Mouse (Mus musculus): ENCODE data around the gene Shc2. TPM values are rescaled to one million over a fixed set of nuclear protein-coding genes. Genes with fewer than 3 reads are reported as not detected.

The Shc2 gene
- total and polyA plus RNA-seq, 3 experiments, result not detected

GRCm38 (mm10) chr10:79575754-79576153 lies 62.0 kb downstream of the Shc2 start:
- DNase-seq (ENCODE audit: low read depth, low spot score), result no peak
- H3K4me1 ChIP-seq (ENCODE audit: control insufficient read depth in 1 of 2, insufficient read depth in 2 of 2, low read length in 2 of 2), result no peaks in the 10 kb centered on the region

GRCm38 (mm10) chr10:79574796-79575195 lies 62.9 kb downstream of the Shc2 start:
- Histone ChIP-seq H3K9me3 (replicated peaks; ENCODE audit: insufficient read depth, low read length) (no peaks in the 10 kb centered on the region), H3K4me1 (ENCODE audit: control insufficient read depth in 1 of 2, insufficient read depth in 2 of 2, low read length in 2 of 2) (no peaks in the 10 kb centered on the region), H3K36me3 (ENCODE audit: control insufficient read depth in 1 of 2, insufficient read depth in 2 of 2, low read length in 2 of 2) (no peaks in the 10 kb centered on the region), H3K27ac (ENCODE audit: control insufficient read depth, low read depth, low read length) (no peak overlapping the region), H3K4me3 (ENCODE audit: control insufficient read depth in 1 of 2, insufficient read depth in 1 of 2, low read depth in 2 of 2, low read length in 2 of 2) (no peak overlapping the region), H3K9ac (ENCODE audit: control insufficient read depth, low read depth, low read length, poor library complexity, severe bottlenecking) (no peak overlapping the region), H3K79me2 (ENCODE audit: control insufficient read depth, insufficient read depth, low read length, poor library complexity) (no peaks in the 10 kb centered on the region), H3K27me3 (ENCODE audit: control insufficient read depth in 1 of 2, insufficient read depth in 2 of 2, low read length in 2 of 2) (peaks cover 0 to 2% of the 10 kb centered on the region in 2 experiments; a peak in 1 of 4 replicates)
- TF ChIP-seq ZMIZ1 (IDR thresholded peaks at IDR 0.05; ENCODE audit: low read depth, low read length), result no peak
- no peak for DNase-seq (ENCODE audit: low read depth, low spot score)

More at GRCm38 (mm10) chr10:79575754-79576153, 62.0 kb downstream of the Shc2 start:
- Histone ChIP-seq H3K4me3 (ENCODE audit: control insufficient read depth in 1 of 2, insufficient read depth in 1 of 2, low read depth in 2 of 2, low read length in 2 of 2) (no peak overlapping the region), H3K27ac (ENCODE audit: control insufficient read depth, low read depth, low read length) (no peak overlapping the region), H3K9me3 (replicated peaks; ENCODE audit: insufficient read depth, low read length) (no peaks in the 10 kb centered on the region), H3K79me2 (ENCODE audit: control insufficient read depth, insufficient read depth, low read length, poor library complexity) (no peaks in the 10 kb centered on the region), H3K9ac (ENCODE audit: control insufficient read depth, low read depth, low read length, poor library complexity, severe bottlenecking) (no peak overlapping the region), H3K27me3 (ENCODE audit: control insufficient read depth in 1 of 2, insufficient read depth in 2 of 2, low read length in 2 of 2) (peaks cover 0 to 2% of the 10 kb centered on the region in 2 experiments; a peak in 1 of 4 replicates), H3K36me3 (ENCODE audit: control insufficient read depth in 1 of 2, insufficient read depth in 2 of 2, low read length in 2 of 2) (no peaks in the 10 kb centered on the region)
- no peak for TF ChIP-seq KAT2A (conservative IDR thresholded peaks at IDR 0.05; ENCODE audit: low read depth, low read length)
- no peak for TF ChIP-seq E2F4 (IDR thresholded peaks at IDR 0.05; ENCODE audit: borderline replicate concordance, low read depth, low read length)
- TF ChIP-seq RCOR1 (IDR thresholded peaks at IDR 0.05; ENCODE audit: low read depth, low read length), result no peak
- no peak for TF ChIP-seq POLR2AphosphoS5 (IDR thresholded peaks at IDR 0.05; ENCODE audit: borderline replicate concordance, low read depth, low read length)
- no peak for TF ChIP-seq ZKSCAN1 (IDR thresholded peaks at IDR 0.05; ENCODE audit: low read depth, low read length)
- no peak for TF ChIP-seq USF2 (IDR thresholded peaks at IDR 0.05; ENCODE audit: borderline replicate concordance in 1 of 2, insufficient read depth in 1 of 2, low read depth in 1 of 2, low read length in 2 of 2)
- TF ChIP-seq MAX (IDR thresholded peaks at IDR 0.05; ENCODE audit: low read length), result no peak
- no peak for TF ChIP-seq TAL1 (IDR thresholded peaks at IDR 0.05; ENCODE audit: low read length)
- TF ChIP-seq CHD2 (IDR thresholded peaks at IDR 0.05; ENCODE audit: low read length), result no peak
- no peak for TF ChIP-seq UBTF (IDR thresholded peaks at IDR 0.05; ENCODE audit: borderline replicate concordance, insufficient read depth, low read depth, low read length)
- TF ChIP-seq ZC3H11A (IDR thresholded peaks at IDR 0.05; ENCODE audit: low read depth, low read length), result no peak
- no peak for TF ChIP-seq JUND (IDR thresholded peaks at IDR 0.05; ENCODE audit: low read depth, low read length)
- TF ChIP-seq CHD1 (IDR thresholded peaks at IDR 0.05; ENCODE audit: low read depth, low read length), result no peak

- no peak overlapping the region for H3K4me3 ChIP-seq (ENCODE audit: control insufficient read depth in 1 of 2, insufficient read depth in 1 of 2, low read depth in 2 of 2, low read length in 2 of 2)
- H3K36me3 ChIP-seq (ENCODE audit: control insufficient read depth in 1 of 2, insufficient read depth in 2 of 2, low read length in 2 of 2), result no peaks in the 10 kb centered on the region
- no peak overlapping the region for H3K27ac ChIP-seq (ENCODE audit: control insufficient read depth, low read depth, low read length)
- H3K9ac ChIP-seq (ENCODE audit: control insufficient read depth, low read depth, low read length, poor library complexity, severe bottlenecking), result no peak overlapping the region
- H3K9me3 ChIP-seq (replicated peaks; ENCODE audit: insufficient read depth, low read length), result no peaks in the 10 kb centered on the region
- peaks cover 0 to 2% of the 10 kb centered on the region in 2 experiments; a peak in 1 of 4 replicates for H3K27me3 ChIP-seq (ENCODE audit: control insufficient read depth in 1 of 2, insufficient read depth in 2 of 2, low read length in 2 of 2)
- H3K79me2 ChIP-seq (ENCODE audit: control insufficient read depth, insufficient read depth, low read length, poor library complexity), result no peaks in the 10 kb centered on the region
- H3K4me1 ChIP-seq (ENCODE audit: control insufficient read depth in 1 of 2, insufficient read depth in 2 of 2, low read length in 2 of 2), result no peaks in the 10 kb centered on the region
- no peak for DNase-seq (ENCODE audit: low read depth, low spot score)
- TF ChIP-seq TBP (IDR thresholded peaks at IDR 0.05; ENCODE audit: low read depth, low read length), result no peak
- no peak for TF ChIP-seq MEF2A (IDR thresholded peaks at IDR 0.05; ENCODE audit: extremely low read depth, insufficient replicate concordance, low read depth, low read length, poor library complexity, severe bottlenecking)
- TF ChIP-seq NELFE (IDR thresholded peaks at IDR 0.05; ENCODE audit: low read depth, low read length), result no peak
- TF ChIP-seq RCOR1 (IDR thresholded peaks at IDR 0.05; ENCODE audit: low read depth, low read length), result no peak
- no peak for TF ChIP-seq CTCF (IDR thresholded peaks at IDR 0.05 in 2 of 3, conservative IDR thresholded peaks at IDR 0.05 in 1 of 3; ENCODE audit: control insufficient read depth in 1 of 3, insufficient read depth in 1 of 3, low read depth in 2 of 3, low read length in 3 of 3, poor library complexity in 1 of 3, severe bottlenecking in 1 of 3)
- no peak for TF ChIP-seq MAX (IDR thresholded peaks at IDR 0.05; ENCODE audit: low read length)
- TF ChIP-seq SMC3 (IDR thresholded peaks at IDR 0.05; ENCODE audit: low read depth, low read length), result no peak
- no peak for TF ChIP-seq TAL1 (IDR thresholded peaks at IDR 0.05; ENCODE audit: low read length)
- TF ChIP-seq POLR2A (IDR thresholded peaks at IDR 0.05; ENCODE audit: control insufficient read depth in 1 of 2, insufficient read depth in 1 of 2, low read depth in 1 of 2, low read length in 2 of 2, poor library complexity in 1 of 2), result no peak
- TF ChIP-seq RAD21 (IDR thresholded peaks at IDR 0.05; ENCODE audit: low read depth, low read length), result no peak
- TF ChIP-seq CHD2 (IDR thresholded peaks at IDR 0.05; ENCODE audit: low read length), result no peak
- TF ChIP-seq MYB (IDR thresholded peaks at IDR 0.05; ENCODE audit: low read depth, low read length), result no peak
- no peak for TF ChIP-seq UBTF (IDR thresholded peaks at IDR 0.05; ENCODE audit: borderline replicate concordance, insufficient read depth, low read depth, low read length)
- no peak for TF ChIP-seq SIN3A (IDR thresholded peaks at IDR 0.05; ENCODE audit: low read length)
- TF ChIP-seq HCFC1 (IDR thresholded peaks at IDR 0.05; ENCODE audit: low read depth, low read length), result no peak
- no peak for TF ChIP-seq EP300 (IDR thresholded peaks at IDR 0.05; ENCODE audit: low read depth in 1 of 2, low read length in 2 of 2)
- TF ChIP-seq JUND (IDR thresholded peaks at IDR 0.05; ENCODE audit: low read depth, low read length), result no peak
- TF ChIP-seq ELF1 (IDR thresholded peaks at IDR 0.05; ENCODE audit: low read depth, low read length), result no peak
Observed at GRCm38 (mm10) chr10:79574350-79574749, 63.4 kb downstream of the Shc2 start.
